Mouse (Mus musculus): Measurements from ENCODE around the gene Ypel2.

DNA sequence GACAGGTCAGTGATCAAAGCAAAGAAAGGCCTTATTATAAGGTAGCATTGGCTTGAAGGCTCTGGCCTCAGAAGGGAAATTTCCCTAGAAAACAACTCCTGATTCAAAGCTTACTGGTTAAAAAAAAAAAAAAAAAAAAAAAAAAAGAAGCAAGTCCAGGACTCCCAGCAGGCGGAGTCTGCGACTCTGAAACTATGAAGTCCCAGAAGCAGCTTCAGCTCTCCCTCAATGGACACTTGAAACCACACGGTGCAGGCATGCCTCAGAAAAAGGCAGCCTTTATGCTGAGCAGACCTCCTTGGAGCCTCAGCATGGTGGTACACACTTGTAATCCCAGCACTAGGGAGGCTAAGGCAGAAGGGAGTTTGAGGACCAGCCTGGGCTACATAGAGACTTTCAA is 97.9 kb downstream of the Ypel2 start:
- TF ChIP-seq POLR2A (IDR thresholded peaks at IDR 0.05; ENCODE audit: insufficient read depth, low read depth, low read length) (no peak), CTCF (IDR thresholded peaks at IDR 0.05; ENCODE audit: insufficient read depth, low read depth, low read length) (no peak)

All from olfactory bulb, adult 2 months (tissue).